Mouse (Mus musculus): ENCODE data around the gene Lyrm7.
A peak's percentile ranks its signal among the peaks of the same experiment; 100 is the strongest.

DNA sequence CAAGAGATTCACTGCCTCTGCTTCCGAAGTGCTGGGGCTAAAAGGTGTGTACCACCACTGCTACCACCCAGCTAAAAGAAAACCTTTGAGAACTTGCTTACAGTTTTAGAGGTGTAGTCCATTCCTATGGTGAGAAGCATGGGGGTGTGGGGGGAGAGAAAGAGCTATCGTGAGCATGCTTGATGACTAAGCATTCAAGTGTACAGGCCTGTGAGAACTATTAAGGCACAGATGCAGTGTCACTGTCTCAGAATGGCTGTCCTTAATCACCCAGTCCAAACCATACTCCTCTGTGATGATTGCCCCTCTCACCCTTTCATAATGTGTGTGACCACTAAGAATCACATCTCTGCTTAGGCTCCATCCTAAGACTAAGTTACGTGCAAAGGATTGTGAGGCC lies 8.6 kb upstream of the Lyrm7 start:
- TF ChIP-seq CTCF (conservative IDR thresholded peaks at IDR 0.05 in 1 of 2, IDR thresholded peaks at IDR 0.05 in 1 of 2; ENCODE audit: low read depth in 2 of 2, low read length in 2 of 2) (no peak), NELFE (IDR thresholded peaks at IDR 0.05; ENCODE audit: low read depth, low read length) (no peak), POLR2A (IDR thresholded peaks at IDR 0.05; ENCODE audit: low read depth, low read length) (0 out of 2 replicates have a peak, but pooled peaks have one; percentile 19), GABPA (IDR thresholded peaks at IDR 0.05; ENCODE audit: insufficient replicate concordance, low read depth, low read length) (no peak), CHD2 (IDR thresholded peaks at IDR 0.05; ENCODE audit: low read length) (no peak), ETS1 (conservative IDR thresholded peaks at IDR 0.05; ENCODE audit: low read depth, low read length) (no peak), BHLHE40 (IDR thresholded peaks at IDR 0.05; ENCODE audit: low read depth, low read length) (no peak), ZC3H11A (IDR thresholded peaks at IDR 0.05; ENCODE audit: low read depth, low read length) (no peak), EP300 (IDR thresholded peaks at IDR 0.05; ENCODE audit: low read length) (no peak), MAX (IDR thresholded peaks at IDR 0.05; ENCODE audit: low read length) (no peak)
